Mouse (Mus musculus) liver, adult 2 months (tissue): ENCODE data around the gene Cnn1. TPM values are rescaled to one million over a fixed set of nuclear protein-coding genes. Genes with fewer than 3 reads are reported as not detected.
"Not testable (repeated sequence)": the region's sequence is repeated elsewhere in the genome, so short reads cannot be mapped to it uniquely, and the experiment has no call there.

Experiments
- DNase-seq: peaks from one replicate; pipeline ENCODE4 v3.0.0-alpha.2; 2011; ENCODE audit warnings: low read depth, low spot score; ENCODE audit errors: extremely low read depth
- H3K27ac ChIP-seq: fragments of 200-500 bp; replicated peaks from 2 replicates; pipeline ENCODE4 v1.5.1; 2012; ENCODE audit warnings: low read depth, mild to moderate bottlenecking, control low read depth, inconsistent platforms, low read length; ENCODE audit not compliant: insufficient read depth
- H3K27me3 ChIP-seq: fragments of 200-500 bp; 2 replicates; pipeline ENCODE4 v1.6.1; 2012; ENCODE audit warnings: mild to moderate bottlenecking, moderate library complexity, low read length, inconsistent platforms; ENCODE audit not compliant: control insufficient read depth, insufficient read depth
- H3K36me3 ChIP-seq: fragments of 200-500 bp; 2 replicates; pipeline ENCODE4 v1.6.1; 2012; ENCODE audit warnings: low read length, inconsistent platforms; ENCODE audit not compliant: control insufficient read depth, insufficient read depth
- H3K4me1 ChIP-seq: fragments of 200-500 bp; 2 replicates; pipeline ENCODE4 v1.6.1; 2011; ENCODE audit warnings: low read length; ENCODE audit not compliant: control insufficient read depth, insufficient read depth
- H3K4me3 ChIP-seq: fragments of 200-500 bp; 2 replicates; pipeline ENCODE4 v1.5.1; 2011; ENCODE audit warnings: low read depth, mild to moderate bottlenecking, control low read depth, low read length, moderate library complexity; ENCODE audit not compliant: insufficient read depth
- H3K79me2 ChIP-seq: fragments of 200-500 bp; 2 replicates; pipeline ENCODE4 v1.6.1; 2012; ENCODE audit warnings: inconsistent platforms, mild to moderate bottlenecking, low read length, moderate library complexity; ENCODE audit not compliant: control insufficient read depth, insufficient read depth
- H3K9ac ChIP-seq: fragments of 200-500 bp; 2 replicates; pipeline ENCODE4 v1.6.1; 2012; ENCODE audit warnings: low read depth, mild to moderate bottlenecking, control low read depth, inconsistent platforms, low read length
- CTCF ChIP-seq: fragments of 200-500 bp; IDR thresholded peaks from 2 replicates; pipeline ENCODE4 v1.5.1; 2011; ENCODE audit warnings: low read depth, low read length, control low read depth
- POLR2A ChIP-seq: fragments of 200-500 bp; IDR thresholded peaks from 2 replicates; pipeline ENCODE4 v1.6.1; 2011; ENCODE audit warnings: low read length, control low read depth; ENCODE audit not compliant: insufficient read depth; ENCODE audit errors: extremely low read depth
- WGBS: fragments of 180-500 bp; shearing (Covaris S2); methylation state at CpG from one replicate; pipeline ENCODE4 v1.1.7; 2018; 5-methylcytosine and 5-hydroxymethylcytosine counted together
- polyA plus RNA-seq: library from polyadenylated mRNA; depleted of rRNA; stranded (reverse); fragments of >200 nt; gene quantifications from 2 replicates; pipeline ENCODE4 v1.2.3, GENCODE M21; 2012
- total RNA-seq: library from RNA; depleted of rRNA; stranded (reverse); fragments of >200 nt; gene quantifications from 2 replicates; pipeline ENCODE4 v1.2.3, GENCODE M21; 2014

The Cnn1 gene
- total and polyA plus RNA-seq, 2 experiments = 0.22 to 0.28 TPM

GRCm38 (mm10) chr9:22139746-22140145 is 40.7 kb downstream of the Cnn1 start:
- Histone ChIP-seq H3K4me1 (no peaks in the 10 kb centered on the region), H3K9ac (no peak overlapping the region), H3K4me3 (no peak overlapping the region), H3K79me2 (no peaks in the 10 kb centered on the region), H3K36me3 (no peaks in the 10 kb centered on the region), H3K27me3 (no peaks in the 10 kb centered on the region), H3K27ac (no peak overlapping the region)
- DNase-seq = no peak
- TF ChIP-seq POLR2A = no peak
- TF ChIP-seq CTCF = no peak
- 93% methylated on average over 5 of the region's 5 CpGs for WGBS

DNA sequence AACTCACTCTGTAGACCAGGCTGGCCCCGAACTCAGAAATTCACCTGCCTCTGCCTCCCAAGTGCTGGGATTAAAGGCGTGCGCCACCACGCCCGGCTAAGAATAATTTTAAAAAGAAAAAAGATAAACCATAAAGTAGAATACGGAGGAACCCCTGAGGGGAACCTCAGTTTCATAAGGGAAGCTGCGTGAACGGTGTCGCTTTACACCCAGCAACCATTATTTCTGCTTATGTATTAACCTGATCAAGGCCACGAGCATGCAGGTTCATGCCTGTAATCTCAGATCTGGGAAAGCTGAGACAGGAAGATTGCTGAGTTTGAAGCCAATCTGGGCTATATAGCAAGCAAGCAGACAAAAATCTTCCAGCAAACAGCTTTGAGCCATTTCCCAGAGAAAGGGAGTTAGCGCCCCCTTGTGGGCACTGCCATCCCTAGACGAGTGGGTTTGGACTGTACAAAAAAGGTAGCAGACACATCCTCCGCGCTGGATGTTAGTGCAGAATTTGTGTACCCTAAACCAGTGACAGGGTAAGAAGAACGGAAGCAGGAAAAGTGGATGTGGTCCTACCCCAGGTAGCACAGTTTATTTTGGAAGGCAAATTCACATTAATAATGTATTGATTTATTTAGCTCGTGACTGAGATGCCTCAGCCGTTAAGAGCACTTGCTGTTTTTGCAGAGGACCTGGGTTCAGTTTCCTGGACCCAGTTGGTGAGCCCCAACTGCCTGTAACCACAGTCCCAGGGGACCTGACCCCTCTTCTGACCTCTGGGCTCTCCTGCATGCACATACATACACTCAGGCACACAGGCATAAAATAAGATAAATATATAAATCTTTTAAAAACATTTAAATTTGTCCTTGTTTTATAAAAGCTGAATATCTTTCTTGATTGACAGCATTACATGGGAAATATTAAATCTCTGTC is 44.4 kb downstream of the Cnn1 start:
- Histone ChIP-seq H3K27me3 (no peaks in the 10 kb centered on the region), H3K4me3 (no peak overlapping the region), H3K79me2 (no peaks in the 10 kb centered on the region), H3K4me1 (no peaks in the 10 kb centered on the region), H3K36me3 (no peaks in the 10 kb centered on the region), H3K9ac (no peak overlapping the region), H3K27ac (no peak overlapping the region)
- DNase-seq = peak; percentile 67
- no peak for TF ChIP-seq POLR2A
- peak; percentile 78 for TF ChIP-seq CTCF
- 44% methylated on average over 17 of the region's 17 CpGs for WGBS

DNA sequence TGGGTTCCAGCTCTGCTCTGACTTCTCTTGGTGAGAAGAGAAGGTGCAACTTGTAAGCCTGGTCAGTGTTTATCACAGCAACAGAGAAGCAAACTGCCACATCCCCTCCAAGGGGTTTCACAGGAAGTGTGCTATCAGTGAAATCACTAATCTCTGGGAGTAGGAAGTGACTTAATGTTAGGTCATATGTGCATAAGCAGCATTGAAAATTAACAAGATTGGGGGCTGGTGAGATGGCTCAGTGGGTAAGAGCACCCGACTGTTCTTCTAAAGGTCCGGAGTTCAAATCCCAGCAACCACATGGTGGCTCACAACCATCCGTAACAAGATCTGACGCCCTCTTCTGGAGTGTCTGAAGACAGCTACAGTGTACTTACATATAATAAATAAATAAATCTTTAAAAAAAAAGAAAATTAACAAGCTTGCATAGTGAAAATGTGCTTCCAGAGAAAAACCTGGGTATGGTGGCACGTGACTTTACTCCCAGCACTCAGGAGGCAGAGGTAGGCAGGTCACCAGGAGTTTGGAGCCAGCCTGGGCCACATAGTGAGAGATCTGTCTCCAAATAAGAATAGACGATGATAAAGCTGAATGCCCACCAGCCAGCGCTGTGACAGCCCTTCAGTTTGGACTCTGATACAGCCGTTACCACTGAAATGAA is 45.4 kb downstream of the Cnn1 start:
- Histone ChIP-seq H3K9ac (no peak overlapping the region), H3K27ac (no peak overlapping the region), H3K79me2 (no peaks in the 10 kb centered on the region), H3K4me1 (no peaks in the 10 kb centered on the region), H3K36me3 (no peaks in the 10 kb centered on the region), H3K4me3 (no peak overlapping the region), H3K27me3 (no peaks in the 10 kb centered on the region)
- no peak for DNase-seq
- WGBS = 85% methylated on average over 8 of the region's 8 CpGs
- no peak for TF ChIP-seq POLR2A
- TF ChIP-seq CTCF = no peak

DNA sequence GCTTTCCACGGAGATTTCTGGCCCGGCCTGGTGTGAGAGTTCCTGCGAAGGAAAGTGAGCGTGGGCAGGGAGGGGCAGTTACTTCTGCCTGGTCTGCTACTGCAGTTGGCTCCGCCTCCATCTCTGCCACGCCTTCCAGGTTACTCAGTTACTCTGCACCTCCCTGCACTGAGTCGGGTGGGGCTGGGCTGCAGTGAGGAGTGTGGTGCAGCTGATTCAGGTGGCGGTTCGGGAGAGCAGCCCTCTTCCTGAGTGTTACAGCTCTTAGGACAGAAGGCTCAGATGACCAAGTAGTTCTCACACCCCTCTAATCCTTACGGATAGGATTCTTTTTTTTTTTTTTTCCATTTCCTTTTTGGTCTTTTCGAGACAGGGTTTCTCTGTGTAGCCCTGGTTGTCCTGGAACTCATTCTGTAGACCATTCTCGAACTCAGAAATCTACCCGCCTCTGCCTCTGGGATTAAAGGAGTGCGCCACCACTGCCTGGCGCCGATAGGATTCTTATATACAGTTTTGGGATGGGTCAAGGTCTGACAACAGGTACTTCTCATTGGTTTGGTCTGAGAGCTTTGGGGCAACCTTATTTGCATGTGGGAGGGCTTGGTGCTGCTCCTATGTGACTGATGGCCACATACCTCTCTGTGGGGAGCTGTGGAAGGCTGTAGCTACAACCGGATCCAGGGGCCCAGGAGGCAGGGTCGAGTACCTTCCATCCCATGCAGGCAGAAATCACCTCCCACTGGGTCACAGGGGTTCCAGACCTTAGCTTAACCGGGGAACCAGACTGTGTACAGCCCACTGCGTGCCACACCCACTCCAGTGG is 50.6 kb downstream of the Cnn1 start:
- Histone ChIP-seq H3K27me3 (no peaks in the 10 kb centered on the region), H3K9ac (peak overlapping the region; percentile 23; the same call in 1 of the 2 replicates), H3K79me2 (no peaks in the 10 kb centered on the region), H3K4me3 (peak overlapping the region; percentile 4; the same call in 1 of the 2 replicates), H3K4me1 (no peaks in the 10 kb centered on the region), H3K36me3 (no peaks in the 10 kb centered on the region), H3K27ac (peak overlapping the region; percentile 72)
- 33% methylated on average over 20 of the region's 20 CpGs for WGBS
- no peak for TF ChIP-seq CTCF
- TF ChIP-seq POLR2A = peak; percentile 74
- peak; percentile 86 for DNase-seq

- H3K9ac ChIP-seq = peak overlapping the region; percentile 23; the same call in 1 of the 2 replicates
- peak; percentile 95 for DNase-seq
- 24% methylated on average over 7 of the region's 7 CpGs for WGBS
- H3K27me3 ChIP-seq, H3K4me1 ChIP-seq, H3K36me3 ChIP-seq, H3K79me2 ChIP-seq: not testable (repeated sequence)
- peak overlapping the region; percentile 4; the same call in 1 of the 2 replicates for H3K4me3 ChIP-seq
- peak overlapping the region; percentile 72 for H3K27ac ChIP-seq
Measured at GRCm38 (mm10) chr9:22150249-22150693, 51.3 kb downstream of the Cnn1 start.
